Mouse (Mus musculus) liver, embryonic 14.5 days (tissue): ENCODE data around the gene Socs7.

Source experiments
- CTCF ChIP-seq: IDR thresholded peaks from 2 replicates; pipeline ENCODE4 v1.5.1; 2016; ENCODE audit warnings: antibody characterized with exemption, low read depth, control low read depth
- EP300 ChIP-seq: IDR thresholded peaks from 2 replicates; pipeline ENCODE4 v1.6.1; 2016; ENCODE audit warnings: antibody characterized with exemption, low read depth

DNA sequence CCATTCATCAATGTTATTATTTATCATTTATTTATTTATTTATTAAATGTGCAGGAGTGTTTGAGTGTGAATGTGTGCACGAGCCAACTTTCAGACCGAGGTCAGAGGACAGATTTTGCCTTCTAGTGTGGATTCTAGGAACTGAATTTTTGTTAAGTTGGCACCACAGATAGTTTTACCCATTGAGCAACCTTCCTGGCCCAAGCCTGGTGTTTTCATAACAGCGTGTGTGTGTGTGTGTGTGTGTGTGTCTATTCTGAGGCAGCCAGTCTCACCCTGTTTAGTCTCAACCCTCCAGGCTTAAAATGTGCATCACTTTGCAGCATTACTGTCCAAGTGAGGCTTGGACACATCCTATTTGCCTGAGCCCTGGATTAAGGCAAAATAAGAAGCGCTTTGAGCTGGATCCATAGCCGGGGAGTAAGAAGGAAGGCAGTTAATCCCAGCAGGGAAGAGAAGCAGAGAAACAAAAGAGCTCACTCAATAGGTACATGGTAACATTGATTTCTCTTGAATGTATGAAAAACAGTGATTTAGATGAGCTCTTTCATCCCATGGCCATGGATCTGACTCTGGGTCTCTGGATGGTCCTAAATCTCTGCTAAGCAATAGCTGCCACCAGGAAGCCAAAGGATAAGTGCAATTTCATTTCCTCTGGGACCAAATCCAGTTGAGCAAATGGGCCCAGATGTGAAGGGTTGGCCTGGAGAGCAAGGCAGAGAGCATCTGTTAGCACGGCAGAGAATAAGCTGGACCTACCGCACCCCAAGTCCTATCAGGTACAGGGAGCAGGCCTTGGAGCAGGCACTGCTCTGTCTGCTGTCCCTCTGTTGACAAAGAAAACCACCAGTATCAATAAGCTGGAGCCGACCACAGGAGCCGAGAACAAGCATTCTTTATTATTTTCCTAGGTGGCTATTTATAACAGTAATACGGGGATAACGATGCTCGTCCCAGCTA lies 30.8 kb upstream of the Socs7 start:
- no peak for TF ChIP-seq CTCF
- no peak for TF ChIP-seq EP300
